Comparison of ENCODE assay signal across 12 mouse cellular contexts in the genomic region with DNA sequence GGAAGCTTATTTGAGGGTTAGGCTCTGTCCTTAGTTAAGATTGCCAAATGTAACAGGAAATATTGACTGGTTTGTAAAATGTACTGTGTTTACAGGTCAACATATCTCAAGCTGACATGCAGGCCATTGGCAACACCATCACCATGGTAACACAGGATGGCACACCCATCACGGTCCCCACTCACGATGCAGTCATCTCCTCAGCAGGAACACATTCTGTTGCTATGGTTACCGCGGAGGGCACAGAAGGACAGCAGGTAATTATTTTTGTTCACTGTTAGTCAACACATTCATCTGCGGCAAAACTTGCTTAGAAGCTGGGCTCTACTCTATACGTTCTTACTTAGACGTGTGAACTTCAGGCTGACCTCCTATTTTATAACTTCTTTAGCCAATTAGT. TPM values are rescaled to one million over a fixed set of nuclear protein-coding genes. Genes with fewer than 3 reads are reported as not detected.
DNase-seq lines count a peak whose midpoint lies in the region; ATAC-seq and TF ChIP-seq lines count a peak whose summit lies in the region.
"Had no signal": no experiment of that assay in that cellular context is flagged by ENCODE, and none has a peak within 500 bp of the region (broad histone marks: within the 10 kb centered on the region; RNA-seq: fewer than 3 reads in every experiment).

No protein-coding gene starts in this region.

- no peak for TF ChIP-seq CTCF in cerebellum, adult 2 months (IDR thresholded peaks at IDR 0.05; ENCODE audit: borderline replicate concordance, insufficient read depth, low read depth, low read length)

- no peak overlapping the region for H3K4me2 ChIP-seq in neural tube, embryonic 11.5 days (ENCODE audit: low read depth)
- H3K4me2 ChIP-seq: heart, embryonic 15.5 days had no signal

- intact Hi-C loops in left cerebral cortex, postnatal 10 days (cut with DNase I) = no loop called here

- H3K27ac ChIP-seq in cerebellum, adult 2 months (ENCODE audit: insufficient read depth, low read length) = no peak overlapping the region
- H3K27ac ChIP-seq in neural tube, embryonic 11.5 days (ENCODE audit: low read depth, low read length) = no peak overlapping the region
- no peak overlapping the region for H3K27ac ChIP-seq in limb, embryonic 10.5 days
- H3K27ac ChIP-seq: heart, embryonic 15.5 days; liver, embryonic 14.5 days; stomach, postnatal 0 days had no signal

- peaks cover 3% of the 10 kb centered on the region; the same call in 1 of the 2 replicates for H3K4me1 ChIP-seq in cerebellum, adult 2 months (ENCODE audit: control insufficient read depth, insufficient read depth, low read length)
- peaks cover 3% of the 10 kb centered on the region; the same call in 1 of the 2 replicates for H3K4me1 ChIP-seq in neural tube, embryonic 11.5 days (ENCODE audit: control insufficient read depth, insufficient read depth, low read length)
- no peaks in the 10 kb centered on the region for H3K4me1 ChIP-seq in limb, embryonic 10.5 days
- H3K4me1 ChIP-seq: heart, embryonic 15.5 days had no signal

- no peaks in the 10 kb centered on the region for H3K9me3 ChIP-seq in neural tube, embryonic 11.5 days (ENCODE audit: control insufficient read depth, low read length)
- no peaks in the 10 kb centered on the region for H3K9me3 ChIP-seq in limb, embryonic 10.5 days (replicated peaks)
- H3K9me3 ChIP-seq: heart, embryonic 15.5 days had no signal

- 24% methylated on average over 7 of the region's 7 CpGs for WGBS in cerebellum, adult 2 months
- WGBS in neural tube, embryonic 11.5 days = 63% methylated on average over 7 of the region's 7 CpGs
- WGBS in limb, embryonic 10.5 days = 87% methylated on average over 7 of the region's 7 CpGs

- DNase-seq in cerebellum, adult 2 months = peak; percentile 25 to 66
- DNase-seq in neural tube, embryonic 11.5 days (ENCODE audit: low spot score) = peak; percentile 29
- DNase-seq in neural tube, embryonic 10.5 days (ENCODE audit: extremely low spot score, low spot score) = no peak
- peak; percentile 44 to 55 for DNase-seq in left cerebral cortex, postnatal 10 days (ENCODE audit: extremely low spot score in 1 of 2, low spot score in 2 of 2)
- peak; percentile 36 for DNase-seq in splenic B cell, adult 2 months (ENCODE audit: low read depth, low spot score)
- no peak for DNase-seq in limb, embryonic 10.5 days (ENCODE audit: low spot score)
- no peak for DNase-seq in ovary, adult 18-20 months (ENCODE audit: low spot score)

- no peak overlapping the region for H3K9ac ChIP-seq in neural tube, embryonic 11.5 days (ENCODE audit: low read length)
- H3K9ac ChIP-seq: heart, embryonic 15.5 days; liver, embryonic 14.5 days had no signal

- no peaks in the 10 kb centered on the region for H3K27me3 ChIP-seq in cerebellum, adult 2 months (ENCODE audit: control insufficient read depth, insufficient read depth, low read length)
- H3K27me3 ChIP-seq in neural tube, embryonic 11.5 days (ENCODE audit: control insufficient read depth, insufficient read depth, low read length) = no peaks in the 10 kb centered on the region
- H3K27me3 ChIP-seq in splenic B cell, adult 2 months (ENCODE audit: control insufficient read depth, insufficient read depth, low read length, poor library complexity, severe bottlenecking) = no peaks in the 10 kb centered on the region
- no peaks in the 10 kb centered on the region for H3K27me3 ChIP-seq in limb, embryonic 10.5 days (ENCODE audit: low read depth, poor library complexity, severe bottlenecking)
- H3K27me3 ChIP-seq: heart, embryonic 15.5 days had no signal

- no peak for TF ChIP-seq POLR2A in cerebellum, adult 2 months (IDR thresholded peaks at IDR 0.05; ENCODE audit: borderline replicate concordance, insufficient read depth, low read length)

- no peak; the same call in 1 of the 2 replicates for ATAC-seq in cerebellum, adult (ENCODE audit: insufficient number of reproducible peaks, low FRiP score, low TSS enrichment)
- ATAC-seq in neural tube, embryonic 11.5 days (ENCODE audit: insufficient read depth, low FRiP score, low TSS enrichment) = no peak

- peaks cover 24% of the 10 kb centered on the region for H3K36me3 ChIP-seq in neural tube, embryonic 11.5 days (ENCODE audit: control insufficient read depth, insufficient read depth, low read length)
- H3K36me3 ChIP-seq in splenic B cell, adult 2 months (ENCODE audit: control insufficient read depth, insufficient read depth, low read length, poor library complexity, severe bottlenecking) = peaks cover 8% of the 10 kb centered on the region
- peaks cover 100% of the 10 kb centered on the region for H3K36me3 ChIP-seq in limb, embryonic 10.5 days

- H3K4me3 ChIP-seq in cerebellum, adult 2 months (replicated peaks; ENCODE audit: insufficient read depth, low read depth, low read length) = no peak overlapping the region
- no peak overlapping the region for H3K4me3 ChIP-seq in neural tube, embryonic 11.5 days (ENCODE audit: low read depth, low read length)
- no peak overlapping the region for H3K4me3 ChIP-seq in limb, embryonic 10.5 days
- H3K4me3 ChIP-seq: heart, embryonic 15.5 days; myocyte had no signal

RNA-seq across cellular contexts. Expression of gene Wee1, which starts 30.2 kb away (rescaled TPM):
- 15.9 and 16.9 TPM in 2 replicates for polyA plus RNA-seq in cerebellum, adult 2 months (2012; rRNA removed)
- 30.6 and 31.6 TPM in 2 replicates for polyA plus RNA-seq in neural tube, embryonic 11.5 days (2014; fragmentation: Nextera tagmentation; extraction: Ambion mirVana)
- total RNA-seq in left cerebral cortex, postnatal 10 days (2021) = 1 to 10 TPM; 8.1 to 9.3 TPM
- polyA plus RNA-seq in limb, embryonic 10.5 days (2016; fragmentation: Nextera tagmentation; extraction: Ambion mirVana) = 33.0 and 34.8 TPM in 2 replicates

RNA-seq across cellular contexts. Expression of gene Zfp143, which starts 30.7 kb away (rescaled TPM):
- 16.0 and 16.7 TPM in 2 replicates for polyA plus RNA-seq in cerebellum, adult 2 months (2012; rRNA removed)
- 29.3 and 30.2 TPM in 2 replicates for polyA plus RNA-seq in neural tube, embryonic 11.5 days (2014; fragmentation: Nextera tagmentation; extraction: Ambion mirVana)
- 1 to 10 TPM; 8.2 to 9.4 TPM for total RNA-seq in left cerebral cortex, postnatal 10 days (2021)
- polyA plus RNA-seq in limb, embryonic 10.5 days (2016; fragmentation: Nextera tagmentation; extraction: Ambion mirVana) = 23.8 and 27.5 TPM in 2 replicates

Comparison
In these comparisons a context has a peak if more than half of its experiments do, and no peak if none do; other contexts are left out.
1. DNase-seq: peak in cerebellum, adult 2 months (2 of 2), neural tube, embryonic 11.5 days (single experiment), left cerebral cortex, postnatal 10 days (2 of 2) and splenic B cell, adult 2 months (single experiment); none in neural tube, embryonic 10.5 days (single experiment), limb, embryonic 10.5 days (single experiment) and ovary, adult 18-20 months (single experiment).